Mouse (Mus musculus) bone marrow, adult 2 months (tissue): ENCODE results near the gene Ascc3.

Experiments used
- CTCF ChIP-seq: fragments of 200-500 bp; IDR thresholded peaks from 2 replicates; pipeline ENCODE4 v1.5.1; 2011; ENCODE audit warnings: low read length, control low read depth; ENCODE audit not compliant: control insufficient read depth, insufficient read depth
- POLR2A ChIP-seq: fragments of 200-500 bp; IDR thresholded peaks from 2 replicates; pipeline ENCODE4 v1.6.1; 2011; ENCODE audit warnings: low read depth, mild to moderate bottlenecking, control low read depth, low read length, borderline replicate concordance; ENCODE audit not compliant: control insufficient read depth

- TF ChIP-seq CTCF (no peak), POLR2A (no peak)
These were observed 242.1 kb downstream of the Ascc3 start for GRCm38 (mm10) chr10:50834533-50834932.
